Mouse (Mus musculus): ENCODE data around the gene Maff. TPM values are rescaled to one million over a fixed set of nuclear protein-coding genes. Genes with fewer than 3 reads are reported as not detected.

The Maff gene
- polyA plus RNA-seq, 1 experiment: 8.1 TPM

- WGBS: 96% methylated on average over 4 of the region's 4 CpGs
- H3K36me3 ChIP-seq (ENCODE audit: control insufficient read depth, insufficient read depth, low read length): 0 out of 2 replicates have a peak, but pooled peaks cover 4% of the 10 kb centered on the region
- H3K27me3 ChIP-seq (ENCODE audit: control insufficient read depth, insufficient read depth, low read length): no peaks in the 10 kb centered on the region
- no peak for DNase-seq
- no peaks in the 10 kb centered on the region for H3K4me1 ChIP-seq (replicated peaks; ENCODE audit: control insufficient read depth, insufficient read depth, low read length)
- H3K27ac ChIP-seq (ENCODE audit: control insufficient read depth, insufficient read depth, low read length): no peak overlapping the region
- TF ChIP-seq CTCF (IDR thresholded peaks at IDR 0.05; ENCODE audit: borderline replicate concordance, control insufficient read depth, extremely low read depth, insufficient read depth, low read length, poor library complexity) (no peak), POLR2A (IDR thresholded peaks at IDR 0.05; ENCODE audit: control insufficient read depth, extremely low read depth, insufficient read depth, low read length, poor library complexity) (no peak)
- no peak overlapping the region for H3K4me3 ChIP-seq (ENCODE audit: control insufficient read depth, insufficient read depth, low read length)
Observed at GRCm38 (mm10) chr15:79307861-79308260, 38.6 kb upstream of the Maff start.

GRCm38 (mm10) chr15:79313848-79314369 lies 32.5 kb upstream of the Maff start:
- 96% methylated on average over 8 of the region's 8 CpGs for WGBS
- no peak overlapping the region for H3K4me3 ChIP-seq (ENCODE audit: control insufficient read depth, insufficient read depth, low read length)
- no peak for DNase-seq
- no peaks in the 10 kb centered on the region for H3K27me3 ChIP-seq (ENCODE audit: control insufficient read depth, insufficient read depth, low read length)
- no peak for TF ChIP-seq POLR2A (IDR thresholded peaks at IDR 0.05; ENCODE audit: control insufficient read depth, extremely low read depth, insufficient read depth, low read length, poor library complexity)
- TF ChIP-seq CTCF (IDR thresholded peaks at IDR 0.05; ENCODE audit: borderline replicate concordance, control insufficient read depth, extremely low read depth, insufficient read depth, low read length, poor library complexity): no peak
- H3K27ac ChIP-seq (ENCODE audit: control insufficient read depth, insufficient read depth, low read length): no peak overlapping the region
- H3K36me3 ChIP-seq (ENCODE audit: control insufficient read depth, insufficient read depth, low read length): no peaks in the 10 kb centered on the region; the same call in 1 of the 2 replicates
- no peaks in the 10 kb centered on the region for H3K4me1 ChIP-seq (replicated peaks; ENCODE audit: control insufficient read depth, insufficient read depth, low read length)

- WGBS: 77% methylated on average over 5 of the region's 5 CpGs
- TF ChIP-seq CTCF (IDR thresholded peaks at IDR 0.05; ENCODE audit: borderline replicate concordance, control insufficient read depth, extremely low read depth, insufficient read depth, low read length, poor library complexity) (no peak), POLR2A (IDR thresholded peaks at IDR 0.05; ENCODE audit: control insufficient read depth, extremely low read depth, insufficient read depth, low read length, poor library complexity) (no peak)
- Histone ChIP-seq H3K27me3 (ENCODE audit: control insufficient read depth, insufficient read depth, low read length) (no peaks in the 10 kb centered on the region), H3K4me3 (ENCODE audit: control insufficient read depth, insufficient read depth, low read length) (no peak overlapping the region), H3K4me1 (replicated peaks; ENCODE audit: control insufficient read depth, insufficient read depth, low read length) (peaks cover 51% of the 10 kb centered on the region), H3K36me3 (ENCODE audit: control insufficient read depth, insufficient read depth, low read length) (no peaks in the 10 kb centered on the region), H3K27ac (ENCODE audit: control insufficient read depth, insufficient read depth, low read length) (peak overlapping the region; percentile 88)
- no peak for DNase-seq
Observed at GRCm38 (mm10) chr15:79321733-79322190, 24.7 kb upstream of the Maff start.

- Histone ChIP-seq H3K27me3 (ENCODE audit: control insufficient read depth, insufficient read depth, low read length) (no peaks in the 10 kb centered on the region), H3K4me1 (replicated peaks; ENCODE audit: control insufficient read depth, insufficient read depth, low read length) (peaks cover 58% of the 10 kb centered on the region), H3K4me3 (ENCODE audit: control insufficient read depth, insufficient read depth, low read length) (peak overlapping the region; percentile 27), H3K27ac (ENCODE audit: control insufficient read depth, insufficient read depth, low read length) (peak overlapping the region; percentile 88), H3K36me3 (ENCODE audit: control insufficient read depth, insufficient read depth, low read length) (no peaks in the 10 kb centered on the region)
- WGBS: 18% methylated on average over 11 of the region's 11 CpGs
- peak; percentile 81 for DNase-seq
- no peak for TF ChIP-seq CTCF (IDR thresholded peaks at IDR 0.05; ENCODE audit: borderline replicate concordance, control insufficient read depth, extremely low read depth, insufficient read depth, low read length, poor library complexity)
- TF ChIP-seq POLR2A (IDR thresholded peaks at IDR 0.05; ENCODE audit: control insufficient read depth, extremely low read depth, insufficient read depth, low read length, poor library complexity): peak; percentile 54; the same call in 1 of the 2 replicates
Observed at GRCm38 (mm10) chr15:79322281-79322990, 24.0 kb upstream of the Maff start.

GRCm38 (mm10) chr15:79322991-79323790 lies 23.2 kb upstream of the Maff start:
- H3K27ac ChIP-seq (ENCODE audit: control insufficient read depth, insufficient read depth, low read length): peak overlapping the region; percentile 88
- peaks cover 60% of the 10 kb centered on the region for H3K4me1 ChIP-seq (replicated peaks; ENCODE audit: control insufficient read depth, insufficient read depth, low read length)
- TF ChIP-seq POLR2A (IDR thresholded peaks at IDR 0.05; ENCODE audit: control insufficient read depth, extremely low read depth, insufficient read depth, low read length, poor library complexity) (0 out of 2 replicates have a peak, but pooled peaks have one; percentile 33), CTCF (IDR thresholded peaks at IDR 0.05; ENCODE audit: borderline replicate concordance, control insufficient read depth, extremely low read depth, insufficient read depth, low read length, poor library complexity) (no peak)
- H3K4me3 ChIP-seq (ENCODE audit: control insufficient read depth, insufficient read depth, low read length): peak overlapping the region; percentile 27
- peak; percentile 79 for DNase-seq
- no peaks in the 10 kb centered on the region for H3K36me3 ChIP-seq (ENCODE audit: control insufficient read depth, insufficient read depth, low read length)
- no peaks in the 10 kb centered on the region for H3K27me3 ChIP-seq (ENCODE audit: control insufficient read depth, insufficient read depth, low read length)
- WGBS: 11% methylated on average over 6 of the region's 6 CpGs

GRCm38 (mm10) chr15:79323791-79324155 lies 22.6 kb upstream of the Maff start:
- DNase-seq: no peak
- Histone ChIP-seq H3K36me3 (ENCODE audit: control insufficient read depth, insufficient read depth, low read length) (no peaks in the 10 kb centered on the region), H3K4me1 (replicated peaks; ENCODE audit: control insufficient read depth, insufficient read depth, low read length) (peaks cover 60% of the 10 kb centered on the region), H3K27ac (ENCODE audit: control insufficient read depth, insufficient read depth, low read length) (peak overlapping the region; percentile 88), H3K4me3 (ENCODE audit: control insufficient read depth, insufficient read depth, low read length) (no peak overlapping the region), H3K27me3 (ENCODE audit: control insufficient read depth, insufficient read depth, low read length) (no peaks in the 10 kb centered on the region)
- WGBS: 54% methylated on average over 4 of the region's 4 CpGs
- TF ChIP-seq CTCF (IDR thresholded peaks at IDR 0.05; ENCODE audit: borderline replicate concordance, control insufficient read depth, extremely low read depth, insufficient read depth, low read length, poor library complexity): no peak

Measured in thymus, adult 2 months (tissue).